Mouse (Mus musculus) E14TG2a.4 (cell line): ENCODE measurements around the gene 9330182L06Rik.

Experiments used
- CTCF ChIP-seq: conservative IDR thresholded peaks from 2 replicates; pipeline ENCODE4 v1.5.1; 2014; ENCODE audit warnings: low read length
- NANOG ChIP-seq: IDR thresholded peaks from 2 replicates; pipeline ENCODE4 v1.6.1; 2014; ENCODE audit warnings: borderline replicate concordance, low read length, mixed read lengths

GRCm38 (mm10) chr5:9428728-9429127, 162.8 kb downstream of the 9330182L06Rik start:
- TF ChIP-seq NANOG (no peak), CTCF (no peak)
